Mouse (Mus musculus) heart, embryonic 10.5 days (tissue): ENCODE results near the gene Magi1. TPM values are rescaled to one million over a fixed set of nuclear protein-coding genes. Genes with fewer than 3 reads are reported as not detected.

Experiments used
- DNase-seq: peaks from one replicate; pipeline ENCODE4 v3.0.0-alpha.2; 2017; ENCODE audit warnings: low spot score
- H3K27ac ChIP-seq: fragments of 300-500 bp; sonication (generic); 2 replicates; pipeline ENCODE4 v1.5.1; 2016; ENCODE audit warnings: mild to moderate bottlenecking
- H3K27me3 ChIP-seq: fragments of 300-500 bp; sonication (generic); 2 replicates; pipeline ENCODE4 v1.6.1; 2016; ENCODE audit warnings: mild to moderate bottlenecking; ENCODE audit not compliant: poor library complexity, insufficient read depth, severe bottlenecking
- H3K36me3 ChIP-seq: fragments of 300-500 bp; sonication (generic); 2 replicates; pipeline ENCODE4 v1.6.1; 2016; ENCODE audit warnings: mild to moderate bottlenecking, moderate library complexity
- H3K4me1 ChIP-seq: fragments of 300-500 bp; sonication (generic); 2 replicates; pipeline ENCODE4 v1.6.1; 2016; ENCODE audit warnings: mild to moderate bottlenecking
- H3K4me3 ChIP-seq: fragments of 300-500 bp; sonication (generic); 2 replicates; pipeline ENCODE4 v1.5.1; 2016; ENCODE audit warnings: mild to moderate bottlenecking, moderate library complexity
- H3K9me3 ChIP-seq: fragments of 300-500 bp; sonication (generic); 2 replicates; pipeline ENCODE4 v1.6.1; 2016; ENCODE audit warnings: mild to moderate bottlenecking, moderate library complexity
- WGBS: fragments of 180-500 bp; shearing (Covaris S2); methylation state at CpG from one replicate; pipeline ENCODE4 v1.1.7; 2016; 5-methylcytosine and 5-hydroxymethylcytosine counted together
- polyA plus RNA-seq: library from polyadenylated mRNA; unstranded; fragments of >200 nt; fragmentation: Nextera tagmentation; extraction: Ambion mirVana; gene quantifications from 2 replicates; pipeline ENCODE4 v1.2.1, GENCODE M21; 2016

Gene Magi1
- polyA plus RNA-seq, 1 experiment from 2014 or later = 10.5 TPM

GRCm38 (mm10) chr6:93715181-93716180, 568.2 kb downstream of the Magi1 start:
- Histone ChIP-seq H3K27ac (peak overlapping the region; percentile 7; the same call in 1 of the 2 replicates), H3K4me3 (peak overlapping the region; percentile 45)

GRCm38 (mm10) chr6:93704350-93704749, 579.4 kb downstream of the Magi1 start:
- Histone ChIP-seq H3K4me1 (peaks cover 11% of the 10 kb centered on the region), H3K36me3 (peaks cover 8% of the 10 kb centered on the region), H3K9me3 (no peaks in the 10 kb centered on the region), H3K4me3 (no peak overlapping the region), H3K27ac (no peak overlapping the region), H3K27me3 (no peaks in the 10 kb centered on the region)
- DNase-seq = no peak
- 85% methylated on average over 5 of the region's 5 CpGs for WGBS

More at GRCm38 (mm10) chr6:93715181-93716180, 568.2 kb downstream of the Magi1 start:
- WGBS = 38% methylated on average over 24 of the region's 24 CpGs
- no peaks in the 10 kb centered on the region for H3K36me3 ChIP-seq
- H3K27me3 ChIP-seq = peaks cover 19% of the 10 kb centered on the region; the same call in 1 of the 2 replicates
- H3K4me1 ChIP-seq = peaks cover 31% of the 10 kb centered on the region
- no peaks in the 10 kb centered on the region for H3K9me3 ChIP-seq
- no peak for DNase-seq

GRCm38 (mm10) chr6:93699436-93699835, 584.3 kb downstream of the Magi1 start:
- H3K4me1 ChIP-seq = peaks cover 20% of the 10 kb centered on the region
- H3K4me3 ChIP-seq = no peak overlapping the region
- H3K36me3 ChIP-seq = peaks cover 25% of the 10 kb centered on the region; the same call in 1 of the 2 replicates
- WGBS = 81% methylated on average over 13 of the region's 13 CpGs
- no peak for DNase-seq
- no peaks in the 10 kb centered on the region for H3K9me3 ChIP-seq
- no peaks in the 10 kb centered on the region for H3K27me3 ChIP-seq
- H3K27ac ChIP-seq = no peak overlapping the region

- WGBS = 83% methylated on average over 5 of the region's 5 CpGs
- peaks cover 25% of the 10 kb centered on the region; the same call in 1 of the 2 replicates for H3K36me3 ChIP-seq
- peaks cover 20% of the 10 kb centered on the region for H3K4me1 ChIP-seq
- DNase-seq = peak; percentile 67
- H3K27me3 ChIP-seq = no peaks in the 10 kb centered on the region
- H3K4me3 ChIP-seq = no peak overlapping the region
- H3K27ac ChIP-seq = no peak overlapping the region
- no peaks in the 10 kb centered on the region for H3K9me3 ChIP-seq
These were observed 585.8 kb downstream of the Magi1 start for GRCm38 (mm10) chr6:93697956-93698355.

GRCm38 (mm10) chr6:93678766-93679165, 605.0 kb downstream of the Magi1 start:
- Histone ChIP-seq H3K27me3 (peaks cover 19% of the 10 kb centered on the region), H3K36me3 (peaks cover 28% of the 10 kb centered on the region), H3K27ac (no peak overlapping the region), H3K9me3 (no peaks in the 10 kb centered on the region), H3K4me1 (no peaks in the 10 kb centered on the region; the same call in 1 of the 2 replicates), H3K4me3 (no peak overlapping the region)
- DNase-seq = no peak
- 62% methylated on average over 17 of the region's 17 CpGs for WGBS

GRCm38 (mm10) chr6:93666731-93667130, 617.0 kb downstream of the Magi1 start:
- no peaks in the 10 kb centered on the region for H3K36me3 ChIP-seq
- no peak for DNase-seq

GRCm38 (mm10) chr6:93665056-93665805, 618.5 kb downstream of the Magi1 start:
- Histone ChIP-seq H3K9me3 (no peaks in the 10 kb centered on the region), H3K27ac (no peak overlapping the region)

More at GRCm38 (mm10) chr6:93666731-93667130, 617.0 kb downstream of the Magi1 start:
- Histone ChIP-seq H3K4me1 (no peaks in the 10 kb centered on the region), H3K9me3 (no peaks in the 10 kb centered on the region), H3K4me3 (no peak overlapping the region), H3K27me3 (no peaks in the 10 kb centered on the region), H3K27ac (no peak overlapping the region)
- WGBS = 79% methylated on average over 2 of the region's 2 CpGs

GRCm38 (mm10) chr6:93661139-93661538, 622.6 kb downstream of the Magi1 start:
- peaks cover 7% of the 10 kb centered on the region; the same call in 1 of the 2 replicates for H3K4me1 ChIP-seq
- no peak overlapping the region for H3K27ac ChIP-seq
- H3K9me3 ChIP-seq = no peaks in the 10 kb centered on the region
- no peaks in the 10 kb centered on the region for H3K36me3 ChIP-seq
- no peak overlapping the region for H3K4me3 ChIP-seq
- no peak for DNase-seq
- 66% methylated on average over 1 of the region's 1 CpGs for WGBS
- no peaks in the 10 kb centered on the region for H3K27me3 ChIP-seq

More at GRCm38 (mm10) chr6:93665056-93665805, 618.5 kb downstream of the Magi1 start:
- no peak for DNase-seq
- Histone ChIP-seq H3K4me3 (no peak overlapping the region), H3K4me1 (no peaks in the 10 kb centered on the region), H3K27me3 (no peaks in the 10 kb centered on the region), H3K36me3 (no peaks in the 10 kb centered on the region)
- 91% methylated on average over 12 of the region's 12 CpGs for WGBS

GRCm38 (mm10) chr6:93659534-93659933, 624.2 kb downstream of the Magi1 start:
- WGBS = 82% methylated on average over 8 of the region's 8 CpGs
- Histone ChIP-seq H3K27me3 (no peaks in the 10 kb centered on the region), H3K4me1 (peaks cover 7% of the 10 kb centered on the region; the same call in 1 of the 2 replicates), H3K36me3 (no peaks in the 10 kb centered on the region), H3K9me3 (no peaks in the 10 kb centered on the region), H3K4me3 (no peak overlapping the region), H3K27ac (no peak overlapping the region)
- DNase-seq = no peak

GRCm38 (mm10) chr6:93657187-93657974, 626.3 kb downstream of the Magi1 start:
- Histone ChIP-seq H3K36me3 (no peaks in the 10 kb centered on the region), H3K9me3 (no peaks in the 10 kb centered on the region), H3K27ac (no peak overlapping the region), H3K4me1 (peaks cover 7% of the 10 kb centered on the region; the same call in 1 of the 2 replicates), H3K27me3 (no peaks in the 10 kb centered on the region), H3K4me3 (no peak overlapping the region)
- peak; percentile 85 for DNase-seq
- 21% methylated on average over 13 of the region's 13 CpGs for WGBS

- 63% methylated on average over 8 of the region's 8 CpGs for WGBS
- peaks cover 11% of the 10 kb centered on the region for H3K4me1 ChIP-seq
- H3K4me3 ChIP-seq = no peak overlapping the region
- H3K27ac ChIP-seq = no peak overlapping the region
- no peak for DNase-seq
- H3K36me3 ChIP-seq = no peaks in the 10 kb centered on the region
- no peaks in the 10 kb centered on the region for H3K9me3 ChIP-seq
- H3K27me3 ChIP-seq = no peaks in the 10 kb centered on the region
These were observed 635.0 kb downstream of the Magi1 start for GRCm38 (mm10) chr6:93648581-93649230.
